Mouse (Mus musculus) frontal cortex, adult (tissue): ENCODE data around the gene Wdr3.

Experiments used
- ATAC-seq: cut with Nextera tagmentation; 2 replicates; pipeline ENCODE4 v1.9.2; 2017; ENCODE audit warnings: mild to moderate bottlenecking, moderate library complexity, mixed read lengths; ENCODE audit not compliant: low TSS enrichment

The Wdr3 gene

GRCm38 (mm10) chr3:100162315-100163105 lies at the start of gene Wdr3, which contains the start of gene Gdap2:
Gene Wdr3, minus strand, starts transcription at chr3:100162407.
Gene Gdap2, plus strand, starts transcription at chr3:100162381.
- peak; percentile 100 for ATAC-seq

DNA sequence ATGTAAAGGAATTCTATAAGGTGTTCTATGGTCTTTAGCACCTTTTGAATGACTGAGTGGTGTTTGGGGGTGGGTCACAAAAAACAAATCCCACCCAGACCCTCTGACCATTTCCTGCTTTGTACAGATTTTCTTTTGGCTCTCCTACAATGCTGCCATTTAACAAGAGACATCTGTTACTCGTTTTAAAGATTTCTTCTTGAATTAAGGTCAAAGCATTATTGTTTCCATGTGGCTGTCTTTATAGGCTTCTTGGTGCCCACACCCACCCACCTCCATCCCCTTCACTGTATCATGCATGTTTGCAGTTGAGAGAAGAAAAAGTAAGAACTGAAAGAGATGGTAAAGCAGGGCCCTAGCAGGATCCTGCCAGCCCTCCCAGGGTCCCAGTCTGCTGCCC lies 44.8 kb upstream of the Wdr3 start:
- no peak for ATAC-seq

DNA sequence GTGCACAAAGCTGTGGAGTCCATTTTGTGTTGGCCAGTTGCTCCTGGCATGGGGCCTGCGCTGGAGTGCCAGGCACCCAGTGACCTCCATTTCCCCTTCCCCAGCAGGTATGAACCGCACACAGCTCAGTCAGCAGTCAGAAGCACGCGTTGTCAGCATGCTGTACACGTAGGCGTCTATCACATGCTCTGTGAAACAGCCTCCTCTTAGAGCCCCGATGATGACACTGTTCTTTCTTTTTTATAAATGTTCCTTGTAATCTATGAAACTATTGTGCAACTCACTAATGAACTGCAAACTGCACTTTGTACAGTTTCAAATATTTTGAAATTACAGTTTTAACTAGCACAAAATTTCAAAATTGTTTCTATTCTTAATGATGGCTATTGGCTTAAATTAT lies 39.3 kb upstream of the Wdr3 start:
- no peak for ATAC-seq

GRCm38 (mm10) chr3:100194210-100194609 lies 32.0 kb upstream of the Wdr3 start:
- no peak for ATAC-seq

- no peak for ATAC-seq
These were observed 27.7 kb upstream of the Wdr3 start for GRCm38 (mm10) chr3:100189861-100190260.

GRCm38 (mm10) chr3:100189444-100189843 lies 27.2 kb upstream of the Wdr3 start:
- peak; percentile 88 for ATAC-seq

DNA sequence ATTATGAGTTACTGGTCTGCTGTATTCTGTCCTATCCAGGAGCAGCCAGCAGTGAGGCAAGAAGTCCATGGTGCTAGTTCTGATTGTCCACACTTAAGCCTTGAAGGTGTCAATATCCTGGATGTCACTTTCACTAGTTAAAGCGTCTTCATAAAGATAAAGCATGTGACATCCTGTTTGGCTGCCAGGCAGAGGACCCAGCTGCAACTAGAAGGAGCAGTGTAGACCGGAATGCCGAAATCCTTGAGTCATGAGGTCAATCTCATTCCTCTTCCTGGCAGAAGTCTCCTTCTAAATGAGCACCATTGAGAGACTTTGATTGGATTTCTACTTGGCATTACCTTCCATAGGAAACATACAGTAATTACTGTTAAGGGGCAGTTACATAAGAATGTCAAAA lies 18.3 kb upstream of the Wdr3 start:
- peak; percentile 56 for ATAC-seq

DNA sequence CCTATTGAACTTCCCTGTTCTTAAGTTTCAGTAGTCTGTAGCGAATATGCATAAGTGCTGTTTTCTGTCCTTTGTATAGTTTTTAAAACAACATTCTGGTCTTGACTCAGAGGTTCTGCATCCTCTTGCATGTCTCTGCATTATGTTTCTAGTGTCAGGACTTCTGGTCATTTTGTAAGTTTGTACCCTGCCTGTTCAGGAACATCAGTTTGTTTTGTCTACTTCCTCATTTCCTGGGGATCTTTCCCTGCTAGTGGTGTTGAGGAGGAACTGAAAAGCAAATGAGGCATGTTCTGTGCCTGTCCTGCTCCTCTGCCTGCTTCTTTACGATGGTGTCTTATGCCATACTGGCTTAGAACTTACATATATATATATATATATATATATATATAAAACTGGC lies 13.8 kb upstream of the Wdr3 start:
- no peak for ATAC-seq

GRCm38 (mm10) chr3:100164991-100165390 lies 2.8 kb upstream of the Wdr3 start:
- ATAC-seq, result no peak

DNA sequence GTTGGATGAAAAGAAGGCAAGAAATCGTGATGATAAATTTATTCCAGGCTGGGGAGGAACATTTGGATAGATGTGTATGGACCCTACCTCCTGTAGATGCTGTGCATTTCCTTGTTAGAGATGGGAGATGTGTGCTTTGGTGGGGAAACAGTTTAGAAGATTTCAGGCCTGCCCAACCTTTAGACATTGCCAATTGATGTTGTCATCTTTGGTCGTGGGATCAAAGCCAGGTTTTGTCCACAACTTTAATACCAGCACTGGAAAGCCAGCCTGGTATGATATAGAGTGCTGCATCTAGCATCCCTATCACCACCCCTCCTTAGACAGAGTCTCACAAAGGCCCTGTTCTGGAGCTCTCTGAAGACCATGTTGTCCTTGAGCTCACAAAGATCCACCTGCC lies 1.3 kb upstream of the Wdr3 start:
- ATAC-seq, result no peak

DNA sequence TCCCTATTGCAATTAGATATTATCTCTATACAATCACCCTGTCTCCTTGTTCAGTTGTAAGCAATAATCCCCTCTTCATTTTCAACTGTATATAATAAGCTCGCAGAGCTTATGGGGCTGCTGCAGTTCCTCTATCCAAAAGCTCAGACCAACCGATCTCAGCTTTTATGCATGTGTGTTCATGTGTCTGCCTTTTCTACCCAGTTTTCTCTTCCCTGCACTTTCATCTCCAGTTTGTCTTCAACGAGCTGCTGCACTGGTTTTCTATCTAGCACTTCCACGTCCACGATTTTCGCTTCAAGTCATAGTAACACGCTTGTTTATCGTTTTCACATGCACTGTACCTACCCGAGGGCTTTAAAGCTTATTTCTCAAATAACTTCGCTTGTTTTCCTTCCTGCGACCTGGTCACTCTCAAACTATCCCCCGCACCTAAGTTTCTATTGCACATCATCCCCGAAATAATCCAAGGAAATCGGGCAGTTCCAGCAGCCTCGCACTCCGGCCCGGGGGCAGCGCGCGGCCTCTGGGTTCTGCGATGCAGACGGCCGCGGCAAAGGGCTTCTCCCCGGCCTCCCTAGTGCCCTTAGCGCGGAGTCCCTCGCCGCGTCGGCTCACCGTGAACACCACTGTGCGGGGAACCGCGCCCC lies 417 bp downstream of the Wdr3 start:
- ATAC-seq, result no peak

DNA sequence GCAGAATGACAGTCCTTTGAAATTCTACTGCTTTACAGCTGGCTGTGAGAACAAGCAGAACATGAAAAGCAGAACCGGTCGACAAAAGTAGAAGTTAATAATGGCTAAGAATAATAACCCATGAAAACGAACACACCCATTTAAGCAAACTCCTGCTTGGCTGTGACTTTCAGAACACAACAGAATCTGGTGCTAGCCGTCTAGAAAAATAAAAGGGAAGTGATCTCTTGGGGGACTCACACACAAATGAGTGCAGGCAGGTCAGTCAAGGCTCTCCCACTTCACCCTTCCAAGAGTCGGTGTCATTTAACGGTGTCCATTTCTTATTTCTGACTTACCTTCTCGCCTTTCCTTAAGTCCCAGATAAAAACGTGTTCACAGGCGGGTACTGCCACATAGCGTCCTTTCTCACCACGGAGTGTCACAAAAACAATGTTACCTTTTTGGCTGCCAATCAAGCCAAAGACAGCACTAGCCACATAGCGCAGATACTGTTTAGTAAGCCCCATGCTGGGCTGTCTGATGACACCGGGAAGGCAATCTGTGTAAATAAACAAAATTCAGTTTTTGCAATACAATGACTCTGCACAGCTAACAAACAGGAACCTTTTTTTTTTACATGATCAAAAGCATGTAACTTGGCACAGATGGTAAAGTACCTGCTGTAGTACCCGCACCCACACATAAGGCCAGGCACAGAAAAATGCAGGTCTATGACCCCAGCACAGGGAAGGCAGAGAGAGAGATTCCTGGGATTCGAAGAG lies 1.3 kb downstream of the Wdr3 start:
- no peak for ATAC-seq

DNA sequence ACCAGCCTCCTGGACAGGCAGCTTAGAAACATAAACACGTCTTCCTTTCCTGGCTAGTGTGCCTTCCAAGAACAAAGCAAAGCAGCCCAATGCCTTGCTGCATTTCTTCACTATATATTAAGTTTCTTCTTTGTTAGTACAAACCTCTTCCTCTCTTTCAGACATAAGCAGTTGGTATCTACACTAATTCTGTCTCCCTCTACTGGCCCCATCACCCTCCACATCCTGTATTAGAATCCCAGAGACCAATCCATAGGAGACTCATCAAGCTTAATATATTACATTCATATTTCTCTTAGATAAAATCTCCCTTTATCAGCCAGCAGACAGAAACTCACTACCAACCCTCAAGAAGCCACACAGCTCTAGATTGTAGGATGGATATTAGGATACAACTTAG lies 39.8 kb downstream of the Wdr3 start:
- no peak for ATAC-seq

DNA sequence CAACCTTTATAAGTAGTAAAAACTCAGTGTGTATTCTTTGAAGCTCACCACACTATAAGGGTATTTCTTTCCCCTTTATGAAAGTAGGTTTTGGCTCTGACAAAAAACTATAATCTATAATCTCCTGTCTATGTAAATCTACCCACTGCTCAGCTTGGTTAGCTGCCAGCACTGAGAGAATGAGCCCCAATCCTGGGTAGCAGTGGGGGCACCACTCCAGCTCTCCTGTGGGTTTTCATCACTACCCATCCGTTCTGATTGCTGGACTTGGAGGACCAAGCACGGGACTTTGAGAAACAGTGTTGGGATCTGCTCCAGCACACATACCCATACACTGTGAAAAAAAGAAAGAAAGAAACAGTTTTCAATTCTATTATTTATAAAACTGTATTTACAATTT lies 40.2 kb downstream of the Wdr3 start:
- ATAC-seq, result no peak

GRCm38 (mm10) chr3:100118681-100119080 lies 43.5 kb downstream of the Wdr3 start:
- no peak for ATAC-seq

- ATAC-seq, result no peak
These were observed 55.5 kb downstream of the Wdr3 start for GRCm38 (mm10) chr3:100106736-100107135.

DNA sequence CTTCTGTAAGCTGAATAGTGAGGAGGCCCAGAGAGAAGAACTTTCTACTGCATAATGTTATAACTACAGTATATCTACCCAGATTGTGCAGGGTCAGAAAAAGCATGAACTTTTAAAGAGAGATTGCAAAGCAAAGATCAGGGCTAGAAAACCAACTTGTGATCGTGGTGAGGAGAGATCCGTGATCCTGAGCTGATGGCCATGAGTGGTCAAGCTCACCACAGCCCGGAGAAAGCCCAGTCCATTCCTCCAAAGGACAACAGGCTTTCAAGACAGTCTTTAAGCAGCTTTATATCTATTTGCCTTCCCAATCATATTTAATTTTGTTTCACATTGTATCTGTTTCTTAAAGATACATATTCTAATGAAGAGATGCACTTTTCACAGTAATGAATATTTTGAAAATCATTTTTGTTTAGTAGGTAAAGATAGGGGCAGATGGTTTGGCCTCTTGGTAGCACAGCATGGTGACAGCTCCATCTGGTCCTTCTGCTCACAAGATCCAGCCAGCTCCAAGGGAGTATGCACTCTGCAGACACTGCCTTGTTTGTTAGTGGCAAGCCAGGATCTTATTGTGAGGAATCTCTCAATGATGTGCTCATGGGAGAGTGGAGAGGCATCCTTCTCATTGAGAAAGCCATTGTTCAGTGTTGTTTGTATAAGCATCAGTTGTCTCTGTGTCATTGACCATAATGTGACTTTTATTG lies 59.7 kb downstream of the Wdr3 start:
- no peak for ATAC-seq
